Mouse (Mus musculus): ENCODE data around the gene Btbd6.

Btbd6 gene

GRCm38 (mm10) chr12:112976371-112977073, at the start of gene Btbd6:
Gene Btbd6, plus strand, starts transcription at chr12:112976482.
- peak; percentile 92 for DNase-seq (ENCODE audit: low spot score)

GRCm38 (mm10) chr12:112927265-112927664, 49.0 kb upstream of the Btbd6 start:
- DNase-seq (ENCODE audit: low spot score) = no peak

GRCm38 (mm10) chr12:112928401-112929241, 47.7 kb upstream of the Btbd6 start:
- peak; percentile 50 for DNase-seq (ENCODE audit: low spot score)

- DNase-seq (ENCODE audit: low spot score) = peak; percentile 69
Measured at GRCm38 (mm10) chr12:112929562-112930352, 46.5 kb upstream of the Btbd6 start, which contains the start of gene Jag2. Gene Jag2, minus strand, starts transcription at chr12:112929776.

- DNase-seq (ENCODE audit: low spot score) = no peak
Measured at GRCm38 (mm10) chr12:112932647-112933046, 43.6 kb upstream of the Btbd6 start.

GRCm38 (mm10) chr12:112937906-112938305, 38.4 kb upstream of the Btbd6 start:
- DNase-seq (ENCODE audit: low spot score) = no peak

- DNase-seq (ENCODE audit: low spot score) = no peak
Measured at GRCm38 (mm10) chr12:112938366-112938765, 37.9 kb upstream of the Btbd6 start.

- DNase-seq (ENCODE audit: low spot score) = peak; percentile 76
Measured at GRCm38 (mm10) chr12:112938873-112939565, 37.3 kb upstream of the Btbd6 start.

GRCm38 (mm10) chr12:112940238-112940637, 36.0 kb upstream of the Btbd6 start:
- DNase-seq (ENCODE audit: low spot score) = no peak

- no peak for DNase-seq (ENCODE audit: low spot score)
Measured at GRCm38 (mm10) chr12:112940710-112941109, 35.6 kb upstream of the Btbd6 start.

- no peak for DNase-seq (ENCODE audit: low spot score)
Measured at GRCm38 (mm10) chr12:112941156-112941775, 35.0 kb upstream of the Btbd6 start.

GRCm38 (mm10) chr12:112941776-112942713, 34.2 kb upstream of the Btbd6 start, which contains the start of gene Nudt14:
Gene Nudt14, minus strand, starts transcription at chr12:112942124.
- DNase-seq (ENCODE audit: low spot score) = peak; percentile 88

- no peak for DNase-seq (ENCODE audit: low spot score)
Measured at GRCm38 (mm10) chr12:112943669-112944068, 32.6 kb upstream of the Btbd6 start.

GRCm38 (mm10) chr12:112947307-112947706, 29.0 kb upstream of the Btbd6 start:
- DNase-seq (ENCODE audit: low spot score) = no peak

- DNase-seq (ENCODE audit: low spot score) = peak; percentile 94
Measured at GRCm38 (mm10) chr12:112950040-112950760, 26.1 kb upstream of the Btbd6 start.

- no peak for DNase-seq (ENCODE audit: low spot score)
Measured at GRCm38 (mm10) chr12:112950761-112951129, 25.5 kb upstream of the Btbd6 start.

- DNase-seq (ENCODE audit: low spot score) = no peak
Measured at GRCm38 (mm10) chr12:112951150-112951842, 25.0 kb upstream of the Btbd6 start.

- no peak for DNase-seq (ENCODE audit: low spot score)
Measured at GRCm38 (mm10) chr12:112952433-112952832, 23.8 kb upstream of the Btbd6 start.

Measured in embryo, embryonic 10.5 days (tissue).